Mouse (Mus musculus) MEL (cell line): Measurements from ENCODE around the gene Naif1. TPM values are rescaled to one million over a fixed set of nuclear protein-coding genes. Genes with fewer than 3 reads are reported as not detected.
A peak's percentile ranks its signal among the peaks of the same experiment; 100 is the strongest.

Source experiments
- DNase-seq: peaks from one replicate; pipeline ENCODE4 v3.0.0; 2011; ENCODE audit warnings: low read depth, low spot score
- H3K27ac ChIP-seq: 2 replicates; pipeline ENCODE4 v1.5.1; 2012; ENCODE audit warnings: low read depth, mild to moderate bottlenecking, control low read depth, low read length, moderate library complexity; ENCODE audit not compliant: control insufficient read depth
- H3K27me3 ChIP-seq, 2 experiments: fragments of 150-350 bp in 1 of 2; sonication (generic) in 1 of 2; 2 replicates each; pipeline ENCODE4 v1.6.1; 2012; ENCODE audit warnings: low read length in 2 of 2, mild to moderate bottlenecking in 2 of 2, improper control_type of control experiment in 1 of 2, moderate library complexity in 1 of 2; ENCODE audit not compliant: insufficient read depth in 2 of 2, control insufficient read depth in 1 of 2
- H3K36me3 ChIP-seq, 2 experiments: 2 replicates each; pipeline ENCODE4 v1.6.1; 2012 to 2014; ENCODE audit warnings: low read length in 2 of 2, improper control_type of control experiment in 1 of 2, inconsistent platforms in 1 of 2, mild to moderate bottlenecking in 1 of 2; ENCODE audit not compliant: insufficient read depth in 2 of 2, control insufficient read depth in 1 of 2
- H3K4me1 ChIP-seq, 2 experiments: fragments of 150-350 bp in 1 of 2; sonication (generic) in 1 of 2; 2 replicates each; pipeline ENCODE4 v1.6.1; 2012; ENCODE audit warnings: low read length in 2 of 2, improper control_type of control experiment in 1 of 2, mild to moderate bottlenecking in 1 of 2; ENCODE audit not compliant: insufficient read depth in 2 of 2, control insufficient read depth in 1 of 2
- H3K4me3 ChIP-seq, 2 experiments: fragments of 150-350 bp in 1 of 2; sonication (generic) in 1 of 2; 2 replicates each; pipeline ENCODE4 v1.5.1; 2012; ENCODE audit warnings: low read depth in 2 of 2, low read length in 2 of 2, mild to moderate bottlenecking in 2 of 2, moderate library complexity in 2 of 2, control low read depth in 1 of 2, improper control_type of control experiment in 1 of 2; ENCODE audit not compliant: control insufficient read depth in 1 of 2, insufficient read depth in 1 of 2
- H3K79me2 ChIP-seq: 2 replicates; pipeline ENCODE4 v1.6.1; 2012; ENCODE audit warnings: mild to moderate bottlenecking, low read length, moderate library complexity; ENCODE audit not compliant: control insufficient read depth, poor library complexity, insufficient read depth
- H3K9ac ChIP-seq: 2 replicates; pipeline ENCODE4 v1.6.1; 2012; ENCODE audit warnings: low read depth, mild to moderate bottlenecking, control low read depth, low read length, moderate library complexity; ENCODE audit not compliant: control insufficient read depth, poor library complexity, severe bottlenecking
- H3K9me3 ChIP-seq: fragments of 150-350 bp; sonication (generic); replicated peaks from 2 replicates; pipeline ENCODE4 v1.6.1; 2012; ENCODE audit warnings: mild to moderate bottlenecking, low read length, improper control_type of control experiment, moderate library complexity; ENCODE audit not compliant: insufficient read depth
- BHLHE40 ChIP-seq: IDR thresholded peaks from 2 replicates; pipeline ENCODE4 v1.6.1; 2012; ENCODE audit warnings: low read depth, mild to moderate bottlenecking, inconsistent platforms, low read length, improper control_type of control experiment, borderline replicate concordance
- CHD1 ChIP-seq: IDR thresholded peaks from 2 replicates; pipeline ENCODE4 v1.6.1; 2012; ENCODE audit warnings: low read depth, mild to moderate bottlenecking, inconsistent platforms, low read length, improper control_type of control experiment
- E2F4 ChIP-seq: IDR thresholded peaks from 2 replicates; pipeline ENCODE4 v1.6.1; 2011; ENCODE audit warnings: low read depth, low read length, improper control_type of control experiment, borderline replicate concordance
- GATA1 ChIP-seq: IDR thresholded peaks from 2 replicates; pipeline ENCODE4 v1.6.1; 2011; ENCODE audit warnings: low read depth, low read length, improper control_type of control experiment
- KAT2A ChIP-seq: conservative IDR thresholded peaks from 2 replicates; pipeline ENCODE4 v1.6.1; 2012; ENCODE audit warnings: low read depth, low read length, improper control_type of control experiment, inconsistent platforms
- NRF1 ChIP-seq: IDR thresholded peaks from 2 replicates; pipeline ENCODE4 v1.6.1; 2014; ENCODE audit warnings: low read depth, mild to moderate bottlenecking, inconsistent platforms, low read length, improper control_type of control experiment, moderate library complexity; ENCODE audit not compliant: poor library complexity, insufficient read depth, severe bottlenecking
- POLR2AphosphoS5 ChIP-seq: IDR thresholded peaks from 2 replicates; pipeline ENCODE4 v1.6.1; 2012; ENCODE audit warnings: low read depth, borderline replicate concordance, mild to moderate bottlenecking, inconsistent platforms, low read length, moderate library complexity, mixed read lengths
- RAD21 ChIP-seq: IDR thresholded peaks from 2 replicates; pipeline ENCODE4 v1.6.1; 2011; ENCODE audit warnings: mild to moderate bottlenecking, low read depth, low read length, improper control_type of control experiment
- TCF12 ChIP-seq: IDR thresholded peaks from 2 replicates; pipeline ENCODE4 v1.6.1; 2014; ENCODE audit warnings: low read depth, mild to moderate bottlenecking, inconsistent platforms, low read length, improper control_type of control experiment, moderate library complexity
- USF1 ChIP-seq: IDR thresholded peaks from 2 replicates; pipeline ENCODE4 v1.6.1; 2014; ENCODE audit warnings: low read depth, mild to moderate bottlenecking, inconsistent platforms, low read length, improper control_type of control experiment, moderate library complexity
- ZKSCAN1 ChIP-seq: IDR thresholded peaks from 2 replicates; pipeline ENCODE4 v1.6.1; 2012; ENCODE audit warnings: low read depth, mild to moderate bottlenecking, inconsistent platforms, low read length, improper control_type of control experiment, moderate library complexity
- polyA plus RNA-seq, 2 experiments: library from polyadenylated mRNA; stranded (reverse) in 1 of 2; unstranded in 1 of 2; fragments of >175 nt in 1 of 2; fragments of >200 nt in 1 of 2; gene quantifications; 2 replicates each; pipeline versions ENCODE4 v1.2.1 to v1.2.4; 2012; ENCODE audit warnings: low replicate concordance in 2 of 2, low read depth in 1 of 2; ENCODE audit not compliant: insufficient read length in 2 of 2, insufficient read depth in 1 of 2, missing spikeins in 1 of 2
- total RNA-seq: library from RNA; depleted of rRNA; stranded (reverse); fragments of 300-350 nt; gene quantifications from 2 replicates; pipeline ENCODE4 v1.2.3, GENCODE M21; 2012

Gene Naif1
- total and polyA plus RNA-seq, 3 experiments: 4.9 to 8.5 TPM; not detected in 1

- peak; percentile 95 for TF ChIP-seq NRF1
- peak; percentile 95 for TF ChIP-seq GATA1
- no peak for TF ChIP-seq RAD21
These were observed 45.0 kb downstream of the Naif1 start (continued) for GRCm38 (mm10) chr2:32495185-32495726.

GRCm38 (mm10) chr2:32496190-32496589 is 45.9 kb downstream of the Naif1 start:
- no peaks in the 10 kb centered on the region for H3K9me3 ChIP-seq
- TF ChIP-seq ZKSCAN1: no peak
- no peak for TF ChIP-seq BHLHE40
- TF ChIP-seq USF1: no peak
- TF ChIP-seq E2F4: no peak
- TF ChIP-seq POLR2AphosphoS5: no peak
- TF ChIP-seq, all 39 proteins: peak for 0
- Histone ChIP-seq H3K27me3 (no peaks in the 10 kb centered on the region), H3K4me3 (peak overlapping the region; percentile 49 to 61), H3K36me3 (peaks cover 0 to 19% of the 10 kb centered on the region in 2 experiments; a peak in 2 of 4 replicates), H3K9ac (peak overlapping the region; percentile 70), H3K4me1 (peaks cover 17 to 33% of the 10 kb centered on the region in 2 experiments), H3K27ac (peak overlapping the region; percentile 97), H3K79me2 (no peaks in the 10 kb centered on the region; the same call in 1 of the 2 replicates)
- DNase-seq: peak; percentile 49

- H3K27me3 ChIP-seq: no peaks in the 10 kb centered on the region
- DNase-seq: no peak
- no peaks in the 10 kb centered on the region; the same call in 1 of the 2 replicates for H3K79me2 ChIP-seq
- no peaks in the 10 kb centered on the region for H3K9me3 ChIP-seq
- no peak for TF ChIP-seq KAT2A
- TF ChIP-seq E2F4: no peak
- no peak for TF ChIP-seq NRF1
- no peak for TF ChIP-seq RAD21
- TF ChIP-seq TCF12: no peak
- no peak for TF ChIP-seq CHD1
- no peak overlapping the region for H3K9ac ChIP-seq
- H3K27ac ChIP-seq: no peak overlapping the region
- no peak overlapping the region for H3K4me3 ChIP-seq
- H3K4me1 ChIP-seq: peaks cover 9 to 36% of the 10 kb centered on the region in 2 experiments
- peaks cover 0 to 19% of the 10 kb centered on the region in 2 experiments; a peak in 2 of 4 replicates for H3K36me3 ChIP-seq
These were observed 49.1 kb downstream of the Naif1 start for GRCm38 (mm10) chr2:32499365-32499764.
